ENCODE assay signal across 25 mouse cellular contexts in the genomic region with DNA sequence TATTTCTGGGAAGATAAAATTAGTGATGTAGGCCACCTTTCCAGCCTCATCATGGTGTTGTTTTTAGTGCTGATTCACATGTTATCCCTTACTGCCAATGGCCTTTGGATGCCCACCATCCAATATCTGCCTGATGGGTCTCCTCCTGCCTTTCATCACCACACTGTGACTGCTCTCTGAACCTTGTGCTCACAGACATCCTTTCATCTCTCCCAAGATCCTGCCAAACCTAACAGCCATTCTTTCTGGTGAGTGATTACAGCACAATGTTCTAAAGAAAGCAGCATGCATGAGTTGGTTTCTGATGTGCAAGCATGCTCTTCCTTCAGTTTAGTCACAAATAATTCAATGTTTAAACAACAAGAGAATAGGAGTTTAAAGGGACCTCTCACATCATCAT.
"Had no signal": no experiment of that assay in that cellular context is flagged by ENCODE, and none has a peak within 500 bp of the region (broad histone marks: within the 10 kb centered on the region; RNA-seq: fewer than 3 reads in every experiment).

No protein-coding gene starts in this region.

- H3K4me1 ChIP-seq: embryonic facial prominence, embryonic 10.5 days; embryonic facial prominence, embryonic 12.5 days; embryonic facial prominence, embryonic 15.5 days; forebrain, embryonic 10.5 days; forebrain, embryonic 12.5 days; forebrain, embryonic 13.5 days; forebrain, embryonic 15.5 days had no signal

- DNase-seq: cerebellum, adult 9-10 months; cerebellum, postnatal 10 days; cerebellum, postnatal 14 days; cerebellum, postnatal 25 days; cerebellum, postnatal 36 days; embryo, embryonic 11 days; forebrain, postnatal 0 days; gastrocnemius, adult 2 months; gastrocnemius, postnatal 10 days; gastrocnemius, postnatal 14 days; gastrocnemius, postnatal 25 days; gastrocnemius, postnatal 36 days; heart, adult 18-20 months; heart, adult 2 months had no signal

- H3K9me3 ChIP-seq: embryonic facial prominence, embryonic 10.5 days; embryonic facial prominence, embryonic 12.5 days; embryonic facial prominence, embryonic 13.5 days; embryonic facial prominence, embryonic 15.5 days; forebrain, embryonic 10.5 days; forebrain, embryonic 12.5 days; forebrain, embryonic 13.5 days; forebrain, embryonic 15.5 days had no signal

- H3K27ac ChIP-seq: embryonic facial prominence, embryonic 10.5 days; embryonic facial prominence, embryonic 12.5 days; embryonic facial prominence, embryonic 13.5 days; embryonic facial prominence, embryonic 15.5 days; forebrain, embryonic 10.5 days; forebrain, embryonic 12.5 days; forebrain, embryonic 13.5 days; forebrain, embryonic 15.5 days; gastrocnemius, adult 2 months; heart, adult 2 months had no signal

- ATAC-seq: forebrain, embryonic 13.5 days; forebrain, embryonic 14.5 days; forebrain, embryonic 15.5 days; forebrain, embryonic 16.5 days; forebrain, postnatal 0 days had no signal

- H3K4me3 ChIP-seq: embryonic facial prominence, embryonic 10.5 days; embryonic facial prominence, embryonic 12.5 days; embryonic facial prominence, embryonic 13.5 days; embryonic facial prominence, embryonic 15.5 days; erythroblast, embryonic 14.5 days; forebrain, embryonic 10.5 days; forebrain, embryonic 12.5 days; forebrain, embryonic 13.5 days; forebrain, embryonic 15.5 days; gastrocnemius, adult 2 months; heart, adult 2 months had no signal

- H3K27me3 ChIP-seq: embryonic facial prominence, embryonic 12.5 days; embryonic facial prominence, embryonic 15.5 days; forebrain, embryonic 12.5 days; forebrain, embryonic 13.5 days; forebrain, embryonic 15.5 days had no signal

- H3K36me3 ChIP-seq: embryonic facial prominence, embryonic 10.5 days; embryonic facial prominence, embryonic 12.5 days; embryonic facial prominence, embryonic 13.5 days; embryonic facial prominence, embryonic 15.5 days; forebrain, embryonic 10.5 days; forebrain, embryonic 12.5 days; forebrain, embryonic 15.5 days had no signal
